Mouse (Mus musculus) heart, adult 2 months (tissue): Measurements from ENCODE around the gene Bcl11a.

Source experiments
- CTCF ChIP-seq: fragments of 200-600 bp; IDR thresholded peaks from 2 replicates; pipeline ENCODE4 v1.8.1; 2022; ENCODE audit warnings: antibody characterized with exemption, mild to moderate bottlenecking, moderate library complexity
- POLR2A ChIP-seq: fragments of 200-500 bp; IDR thresholded peaks from 2 replicates; pipeline ENCODE4 v1.6.1; 2011; ENCODE audit warnings: mild to moderate bottlenecking, low read depth, low read length, control low read depth; ENCODE audit not compliant: insufficient read depth

- TF ChIP-seq CTCF (no peak), POLR2A (no peak)
These were observed 86.2 kb downstream of the Bcl11a start for GRCm38 (mm10) chr11:24164065-24164464.
